Mouse (Mus musculus) liver, embryonic 14.5 days (tissue): Measurements from ENCODE around the gene Dlgap5. TPM values are rescaled to one million over a fixed set of nuclear protein-coding genes. Genes with fewer than 3 reads are reported as not detected.

ENCODE experiments used
- ATAC-seq: fragments of 200-750 bp; cut with Nextera tagmentation; 2 replicates; pipeline ENCODE4 v1.8.0; 2017; ENCODE audit warnings: moderate number of reproducible peaks, mild to moderate bottlenecking, moderate library complexity; ENCODE audit not compliant: insufficient read depth
- DNase-seq, 3 experiments: peaks; one replicate each; pipeline ENCODE4 v3.0.0-alpha.2; 2012 to 2013; ENCODE audit warnings: low read depth in 3 of 3, low spot score in 3 of 3
- H3K27ac ChIP-seq: fragments of 300-500 bp; sonication (generic); 2 replicates; pipeline ENCODE4 v1.5.1; 2014; ENCODE audit warnings: moderate library complexity, mild to moderate bottlenecking, control low read depth, inconsistent platforms
- H3K27me3 ChIP-seq: fragments of 300-500 bp; sonication (generic); 2 replicates; pipeline ENCODE4 v1.6.1; 2014; ENCODE audit warnings: mild to moderate bottlenecking, low read length, moderate library complexity; ENCODE audit not compliant: control insufficient read depth, insufficient read depth
- H3K36me3 ChIP-seq: fragments of 300-500 bp; sonication (generic); replicated peaks from 2 replicates; pipeline ENCODE4 v1.6.1; 2014; ENCODE audit warnings: low read depth; ENCODE audit not compliant: control insufficient read depth, insufficient read depth
- H3K4me1 ChIP-seq, 2 experiments: fragments of 200-500 bp in 1 of 2; fragments of 300-500 bp in 1 of 2; sonication (generic) in 1 of 2; replicated peaks; 2 replicates each; pipeline ENCODE4 v1.6.1; 2012 to 2014; ENCODE audit warnings: antibody characterized with exemption in 1 of 2, inconsistent platforms in 1 of 2, low read length in 1 of 2; ENCODE audit not compliant: control insufficient read depth in 2 of 2, insufficient read depth in 2 of 2
- H3K4me2 ChIP-seq: fragments of 300-500 bp; sonication (generic); 2 replicates; pipeline ENCODE4 v1.6.1; 2014; ENCODE audit warnings: low read depth, mild to moderate bottlenecking, control low read depth, moderate library complexity
- H3K4me3 ChIP-seq, 2 experiments: fragments of 200-500 bp in 1 of 2; fragments of 300-500 bp in 1 of 2; sonication (generic) in 1 of 2; 2 replicates each; pipeline ENCODE4 v1.5.1; 2012 to 2014; ENCODE audit warnings: low read depth in 2 of 2, low read length in 2 of 2, mild to moderate bottlenecking in 2 of 2, control low read depth in 1 of 2, inconsistent platforms in 1 of 2, moderate library complexity in 1 of 2; ENCODE audit not compliant: insufficient read depth in 1 of 2
- H3K9ac ChIP-seq: fragments of 300-500 bp; sonication (generic); replicated peaks from 2 replicates; pipeline ENCODE4 v1.6.1; 2014; ENCODE audit warnings: mild to moderate bottlenecking, control low read depth, moderate library complexity
- H3K9me3 ChIP-seq: fragments of 300-500 bp; sonication (generic); 2 replicates; pipeline ENCODE4 v1.6.1; 2016; ENCODE audit warnings: low read length, mixed read lengths; ENCODE audit not compliant: control insufficient read depth
- CTCF ChIP-seq: IDR thresholded peaks from 2 replicates; pipeline ENCODE4 v1.5.1; 2016; ENCODE audit warnings: antibody characterized with exemption, low read depth, control low read depth
- EP300 ChIP-seq: IDR thresholded peaks from 2 replicates; pipeline ENCODE4 v1.6.1; 2016; ENCODE audit warnings: antibody characterized with exemption, low read depth
- WGBS: fragments of 180-500 bp; shearing (Covaris S2); extraction: QIAGEN DNeasy Blood & Tissue Kit; methylation state at CpG from one replicate; pipeline ENCODE4 v1.1.7; 2014; ENCODE audit not compliant: insufficient replicate concordance; 5-methylcytosine and 5-hydroxymethylcytosine counted together
- polyA plus RNA-seq, 2 experiments: library from polyadenylated mRNA; depleted of rRNA in 1 of 2; stranded (reverse) in 1 of 2; unstranded in 1 of 2; fragments of >200 nt; fragmentation: Nextera tagmentation in 1 of 2; extraction: Ambion mirVana in 1 of 2; gene quantifications; 2 replicates each; pipeline versions ENCODE4 v1.2.1 to v1.2.3; 2012 to 2014

Dlgap5 gene
- polyA plus RNA-seq, 2 experiments: 42.5 to 51.4 TPM

GRCm38 (mm10) chr14:47366881-47367321 lies 51.3 kb downstream of the Dlgap5 start:
- Histone ChIP-seq H3K9ac (no peak overlapping the region), H3K27ac (no peak overlapping the region), H3K9me3 (no peaks in the 10 kb centered on the region), H3K27me3 (no peaks in the 10 kb centered on the region), H3K4me3 (no peak overlapping the region), H3K36me3 (no peaks in the 10 kb centered on the region), H3K4me2 (no peak overlapping the region), H3K4me1 (peaks cover 2 to 19% of the 10 kb centered on the region in 2 experiments)
- ATAC-seq (no peak), DNase-seq (no peak)
- TF ChIP-seq EP300 (no peak), CTCF (no peak)
- 12% methylated on average over 7 of the region's 7 CpGs for WGBS

DNA sequence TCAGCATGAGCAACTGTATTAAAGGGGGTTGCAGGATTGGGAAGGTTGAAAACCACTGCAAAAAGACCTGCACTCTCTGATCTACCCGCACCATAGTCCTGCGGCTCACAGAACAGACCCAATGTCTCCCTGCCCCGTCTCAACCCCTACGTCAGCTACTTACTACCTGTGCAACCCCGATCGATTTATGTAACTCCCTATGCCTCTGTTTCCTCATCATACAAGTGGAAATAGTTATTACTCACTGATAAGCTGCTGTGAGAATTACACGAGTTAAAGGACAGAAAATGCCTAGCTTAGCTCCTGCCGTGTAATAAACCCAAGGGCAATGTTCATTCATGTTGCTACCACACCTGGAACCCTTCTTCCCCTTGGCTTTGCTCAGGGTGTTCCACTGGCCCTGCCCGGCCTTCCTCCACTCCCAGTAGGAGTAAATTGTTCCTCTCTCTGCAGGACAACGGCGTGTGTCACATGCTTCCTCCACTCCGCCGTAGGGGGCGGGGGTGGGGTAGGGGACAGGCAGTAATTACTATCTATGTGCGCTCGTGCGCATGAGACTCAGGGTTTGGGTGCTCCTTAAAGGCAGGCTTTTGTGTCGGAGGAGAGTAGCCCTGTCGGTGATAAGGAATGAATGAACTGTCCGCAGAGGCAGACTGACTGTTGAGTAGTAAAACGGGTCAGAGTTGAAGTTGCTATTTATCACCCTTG lies 53.3 kb downstream of the Dlgap5 start:
- Histone ChIP-seq H3K4me2 (peak overlapping the region; percentile 55), H3K27ac (no peak overlapping the region)
- peak in 2 of 3 experiments; percentile 37 to 40 for DNase-seq

DNA sequence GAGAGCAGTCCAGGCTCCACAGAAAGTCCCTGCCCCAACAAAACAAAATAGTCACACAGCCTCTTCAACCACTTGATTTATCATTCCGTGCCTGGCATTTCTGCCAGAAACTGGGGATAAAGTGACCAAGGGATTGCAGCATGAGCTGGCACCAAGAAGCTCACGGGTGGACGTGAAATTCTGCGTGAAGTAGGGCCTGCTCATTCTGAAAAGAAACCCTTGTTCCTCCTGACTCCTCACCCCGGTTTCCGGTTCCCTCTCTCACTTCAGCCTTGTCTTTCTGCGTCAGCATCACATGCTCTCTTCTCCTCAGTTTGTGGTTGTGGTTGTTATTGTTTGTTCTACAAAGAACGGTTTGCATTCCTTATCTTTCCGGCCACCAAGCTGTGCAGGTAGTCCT lies 56.3 kb downstream of the Dlgap5 start:
- no peak overlapping the region for H3K4me2 ChIP-seq
- WGBS: 48% methylated on average over 9 of the region's 9 CpGs

More for the DNA sequence above, 53.3 kb downstream of the Dlgap5 start:
- Histone ChIP-seq H3K9me3 (no peaks in the 10 kb centered on the region), H3K9ac (no peak overlapping the region), H3K4me1 (peaks cover 2 to 19% of the 10 kb centered on the region in 2 experiments), H3K4me3 (no peak overlapping the region; a peak in 2 of 4 replicates), H3K27me3 (no peaks in the 10 kb centered on the region), H3K36me3 (no peaks in the 10 kb centered on the region)
- ATAC-seq: peak; percentile 72
- TF ChIP-seq EP300 (no peak), CTCF (no peak)
- WGBS: 19% methylated on average over 21 of the region's 21 CpGs

GRCm38 (mm10) chr14:47361418-47361817 lies 56.8 kb downstream of the Dlgap5 start:
- H3K27me3 ChIP-seq: no peaks in the 10 kb centered on the region
- no peak overlapping the region for H3K4me3 ChIP-seq
- peaks cover 0 to 10% of the 10 kb centered on the region in 2 experiments; a peak in 3 of 4 replicates for H3K4me1 ChIP-seq
- no peaks in the 10 kb centered on the region for H3K36me3 ChIP-seq
- TF ChIP-seq EP300 (no peak), CTCF (no peak)
- 56% methylated on average over 2 of the region's 2 CpGs for WGBS
- ATAC-seq: no peak
- no peak overlapping the region for H3K4me2 ChIP-seq
- no peak overlapping the region for H3K9ac ChIP-seq
- H3K9me3 ChIP-seq: no peaks in the 10 kb centered on the region
- H3K27ac ChIP-seq: no peak overlapping the region
- no peak for DNase-seq

More for the DNA sequence above, 56.3 kb downstream of the Dlgap5 start:
- no peak overlapping the region for H3K9ac ChIP-seq
- DNase-seq: no peak
- peaks cover 1 to 14% of the 10 kb centered on the region in 2 experiments; a peak in 3 of 4 replicates for H3K4me1 ChIP-seq
- TF ChIP-seq EP300 (no peak), CTCF (no peak)
- H3K4me3 ChIP-seq: no peak overlapping the region
- H3K27me3 ChIP-seq: no peaks in the 10 kb centered on the region
- no peak for ATAC-seq
- no peak overlapping the region for H3K27ac ChIP-seq
- H3K36me3 ChIP-seq: no peaks in the 10 kb centered on the region
- H3K9me3 ChIP-seq: no peaks in the 10 kb centered on the region

- TF ChIP-seq CTCF: no peak
- TF ChIP-seq EP300: no peak
- Histone ChIP-seq H3K4me1 (peaks cover 0 to under 1% of the 10 kb centered on the region in 2 experiments; a peak in 1 of 4 replicates), H3K27me3 (no peaks in the 10 kb centered on the region), H3K4me2 (no peak overlapping the region), H3K9me3 (no peaks in the 10 kb centered on the region), H3K9ac (no peak overlapping the region), H3K36me3 (no peaks in the 10 kb centered on the region), H3K4me3 (no peak overlapping the region), H3K27ac (no peak overlapping the region)
- WGBS: 31% methylated on average over 3 of the region's 3 CpGs
- no peak for DNase-seq
- no peak for ATAC-seq
Measured at GRCm38 (mm10) chr14:47359610-47360009, 58.6 kb downstream of the Dlgap5 start.
